Mouse (Mus musculus) hindbrain, postnatal 0 days (tissue): ENCODE data around the gene Smg6. TPM values are rescaled to one million over a fixed set of nuclear protein-coding genes. Genes with fewer than 3 reads are reported as not detected.
"Not testable (repeated sequence)": the region's sequence is repeated elsewhere in the genome, so short reads cannot be mapped to it uniquely, and the experiment has no call there.

ENCODE experiments used
- ATAC-seq: fragments of 200-750 bp; cut with Nextera tagmentation; 2 replicates; pipeline ENCODE4 v1.8.0; 2017; ENCODE audit warnings: mild to moderate bottlenecking, moderate TSS enrichment, moderate library complexity
- DNase-seq: peaks from one replicate; pipeline ENCODE4 v3.0.0-alpha.2; 2015; ENCODE audit warnings: low spot score
- H3K27ac ChIP-seq: fragments of 300-500 bp; sonication (generic); 2 replicates; pipeline ENCODE4 v1.5.1; 2014; ENCODE audit warnings: mild to moderate bottlenecking
- H3K27me3 ChIP-seq: fragments of 300-500 bp; sonication (generic); 2 replicates; pipeline ENCODE4 v1.6.1; 2014; ENCODE audit warnings: low read length, mixed read lengths; ENCODE audit not compliant: insufficient read depth
- H3K36me3 ChIP-seq: fragments of 300-500 bp; sonication (generic); 2 replicates; pipeline ENCODE4 v1.6.1; 2014; ENCODE audit warnings: low read length, mixed read lengths; ENCODE audit not compliant: insufficient read depth
- H3K4me1 ChIP-seq: fragments of 300-500 bp; sonication (generic); 2 replicates; pipeline ENCODE4 v1.6.1; 2014; ENCODE audit warnings: antibody characterized with exemption, low read length, mixed read lengths; ENCODE audit not compliant: insufficient read depth
- H3K4me2 ChIP-seq: fragments of 300-500 bp; sonication (generic); 2 replicates; pipeline ENCODE4 v1.6.1; 2014; ENCODE audit warnings: low read depth, mild to moderate bottlenecking, low read length, moderate library complexity, mixed read lengths
- H3K4me3 ChIP-seq: fragments of 300-500 bp; sonication (generic); 2 replicates; pipeline ENCODE4 v1.5.1; 2014; ENCODE audit warnings: low read length
- H3K9ac ChIP-seq: fragments of 300-500 bp; sonication (generic); replicated peaks from 2 replicates; pipeline ENCODE4 v1.6.1; 2014; ENCODE audit warnings: mild to moderate bottlenecking, low read length, moderate library complexity, mixed read lengths
- H3K9me3 ChIP-seq: fragments of 300-500 bp; sonication (generic); 2 replicates; pipeline ENCODE4 v1.6.1; 2016; ENCODE audit warnings: low read length, mixed read lengths
- CTCF ChIP-seq: IDR thresholded peaks from 2 replicates; pipeline ENCODE4 v1.5.1; 2016; ENCODE audit warnings: antibody characterized with exemption, control low read depth, low read depth
- WGBS: fragments of 180-500 bp; shearing (Covaris S2); extraction: QIAGEN DNeasy Blood & Tissue Kit; methylation state at CpG from one replicate; pipeline ENCODE4 v1.1.7; 2014; 5-methylcytosine and 5-hydroxymethylcytosine counted together
- polyA plus RNA-seq: library from polyadenylated mRNA; unstranded; fragments of >200 nt; fragmentation: Nextera tagmentation; extraction: Ambion mirVana; gene quantifications from 2 replicates; pipeline ENCODE4 v1.2.1, GENCODE M21; 2015
- total RNA-seq: library from RNA; depleted of rRNA; stranded (reverse); fragments of >200 nt; gene quantifications from 2 replicates; pipeline ENCODE4 v1.2.3, GENCODE M21; 2014

Smg6 gene
- total and polyA plus RNA-seq, 2 experiments from 2014 or later, result 10.0 to 27.8 TPM

DNA sequence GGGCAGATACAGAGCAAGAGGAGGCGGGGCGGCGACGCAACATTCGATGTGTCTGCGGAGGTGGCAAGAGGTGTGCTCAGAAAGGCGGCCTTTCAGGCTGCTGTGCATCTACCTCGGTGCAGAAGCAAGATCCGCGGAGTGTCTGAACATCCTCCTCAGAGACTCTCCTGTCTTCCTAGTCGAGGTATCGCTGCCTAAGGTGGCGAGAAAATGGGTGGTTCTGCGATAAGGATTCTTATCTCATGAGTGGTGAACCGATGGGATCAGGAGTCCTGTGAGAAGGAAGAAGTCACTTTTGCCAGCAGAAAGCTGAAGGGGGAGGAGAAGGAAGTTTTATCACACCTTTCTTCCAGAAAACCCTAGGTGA, 248.2 kb downstream of the Smg6 start:
- WGBS, result 2% methylated on average over 15 of the region's 15 CpGs
- peak overlapping the region; percentile 50 for H3K4me3 ChIP-seq
- H3K9ac ChIP-seq, result peak overlapping the region; percentile 55
- H3K27me3 ChIP-seq, result peaks cover 5% of the 10 kb centered on the region; the same call in 1 of the 2 replicates
- H3K36me3 ChIP-seq, result no peaks in the 10 kb centered on the region
- no peak for ATAC-seq
- no peak for DNase-seq
- H3K9me3 ChIP-seq, result no peaks in the 10 kb centered on the region
- TF ChIP-seq CTCF, result no peak; the same call in 1 of the 2 replicates
- peak overlapping the region; percentile 67 for H3K4me2 ChIP-seq
- H3K27ac ChIP-seq, result peak overlapping the region; percentile 76; the same call in 1 of the 2 replicates
- peaks cover 16% of the 10 kb centered on the region for H3K4me1 ChIP-seq

DNA sequence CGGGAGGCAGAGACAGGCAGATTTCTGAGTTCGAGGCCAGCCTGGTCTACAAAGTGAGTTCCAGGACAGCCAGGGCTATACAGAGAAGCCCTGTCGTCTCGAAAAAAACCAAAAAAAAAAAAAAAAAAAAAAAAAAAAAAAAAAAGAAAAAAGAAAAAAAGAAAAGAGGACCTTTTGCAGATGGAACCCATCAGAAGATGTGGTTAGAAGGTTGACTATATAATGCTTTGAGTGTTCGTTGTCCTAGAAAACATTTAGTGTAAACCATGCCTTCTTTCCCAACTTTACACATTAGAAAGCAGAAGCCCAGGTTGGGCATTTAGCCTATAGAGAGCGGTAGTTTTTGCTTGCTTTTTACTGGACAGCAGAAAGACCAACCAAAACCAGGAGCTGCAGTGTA, 249.0 kb downstream of the Smg6 start:
- not testable (repeated sequence) for H3K9me3 ChIP-seq, H3K36me3 ChIP-seq, ATAC-seq, H3K4me3 ChIP-seq, DNase-seq, H3K27me3 ChIP-seq, H3K27ac ChIP-seq, H3K9ac ChIP-seq, H3K4me2 ChIP-seq
- H3K4me1 ChIP-seq, result peaks cover 14% of the 10 kb centered on the region
- WGBS, result 78% methylated on average over 6 of the region's 6 CpGs

GRCm38 (mm10) chr11:75178011-75178410, 252.4 kb downstream of the Smg6 start:
- no peak for TF ChIP-seq CTCF
- Histone ChIP-seq H3K4me2 (peak overlapping the region; percentile 82), H3K36me3 (peaks cover 14% of the 10 kb centered on the region), H3K4me1 (peaks cover 10% of the 10 kb centered on the region), H3K4me3 (peak overlapping the region; percentile 74), H3K27ac (peak overlapping the region; percentile 84; the same call in 1 of the 2 replicates), H3K27me3 (no peaks in the 10 kb centered on the region), H3K9ac (peak overlapping the region; percentile 86), H3K9me3 (no peaks in the 10 kb centered on the region)
- DNase-seq (no peak), ATAC-seq (no peak)
- 59% methylated on average over 12 of the region's 12 CpGs for WGBS

DNA sequence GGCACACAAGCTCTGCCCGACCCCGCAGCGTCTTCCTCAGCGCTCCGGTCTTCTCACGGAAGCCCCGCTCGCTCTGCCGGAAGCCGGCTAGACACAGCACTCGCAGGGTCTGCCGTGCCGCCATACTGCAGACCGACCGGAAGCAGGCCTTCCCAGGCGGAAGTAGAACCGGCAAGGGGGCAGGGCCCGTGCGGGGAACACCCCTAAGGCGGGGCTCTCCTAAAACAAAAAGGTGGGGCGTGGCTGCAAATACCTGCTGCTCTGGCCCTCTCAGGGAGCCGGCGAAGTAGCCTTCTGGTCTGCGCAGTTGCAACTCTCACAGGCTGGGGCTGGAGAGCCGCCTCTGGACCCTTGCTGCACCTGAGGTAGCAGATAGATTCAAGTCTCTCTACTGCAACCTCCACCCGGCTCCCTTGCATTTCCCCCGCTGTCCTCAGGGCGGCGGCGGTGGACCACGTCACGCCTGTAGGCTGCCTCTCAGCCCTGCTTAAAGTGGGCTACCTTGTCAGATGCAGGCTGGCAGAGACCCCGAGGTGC, 253.1 kb downstream of the Smg6 start, which contains the start of gene Ovca2:
TSS of gene Ovca2 (minus strand) at position 164 of the 537 bp plus-strand sequence.
- H3K9me3 ChIP-seq, result no peaks in the 10 kb centered on the region
- peak; percentile 98 for TF ChIP-seq CTCF
- H3K4me1 ChIP-seq, result peaks cover 9% of the 10 kb centered on the region
- peak within 1 kb of the TSS; percentile 84 for H3K27ac ChIP-seq
- H3K27me3 ChIP-seq, result no peaks in the 10 kb centered on the region
- peak; percentile 95 for DNase-seq
- H3K36me3 ChIP-seq, result peaks cover 16% of the 10 kb centered on the region
- WGBS, result under 1% methylated on average over 33 of the region's 33 CpGs
- peak within 1 kb of the TSS; percentile 74 for H3K4me3 ChIP-seq
- peak; percentile 97 for ATAC-seq
- peak within 1 kb of the TSS; percentile 82 for H3K4me2 ChIP-seq
- peak within 1 kb of the TSS; percentile 86 for H3K9ac ChIP-seq

GRCm38 (mm10) chr11:75183917-75184570, 258.4 kb downstream of the Smg6 start:
- no peak overlapping the region for H3K4me2 ChIP-seq
- 68% methylated on average over 2 of the region's 2 CpGs for WGBS

DNA sequence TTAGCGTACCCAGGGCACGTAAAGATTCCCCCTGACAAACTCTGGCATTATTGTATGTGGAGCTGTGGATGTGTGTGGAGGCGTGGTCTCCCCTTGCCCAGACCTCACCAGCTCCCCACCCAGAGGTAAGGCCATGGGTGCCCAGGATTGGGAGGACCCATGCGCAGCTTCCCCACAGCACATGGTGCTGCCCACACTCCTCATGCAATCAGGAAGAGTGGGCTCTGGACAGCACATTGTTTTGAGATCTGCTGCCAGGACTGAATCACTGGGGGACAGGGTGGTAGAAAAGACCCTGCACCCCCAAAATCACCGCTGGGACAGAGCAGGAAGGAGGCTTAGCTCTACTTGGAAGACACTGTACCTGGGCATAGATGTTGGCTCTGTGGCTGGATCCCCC, 258.9 kb downstream of the Smg6 start:
- Histone ChIP-seq H3K4me1 (peaks cover 3% of the 10 kb centered on the region; the same call in 1 of the 2 replicates), H3K27me3 (no peaks in the 10 kb centered on the region), H3K4me3 (no peak overlapping the region), H3K9ac (no peak overlapping the region), H3K36me3 (peaks cover 16% of the 10 kb centered on the region), H3K9me3 (no peaks in the 10 kb centered on the region), H3K27ac (no peak overlapping the region), H3K4me2 (no peak overlapping the region)
- no peak for TF ChIP-seq CTCF
- ATAC-seq (no peak), DNase-seq (no peak)
- WGBS, result 76% methylated on average over 5 of the region's 5 CpGs

More at GRCm38 (mm10) chr11:75183917-75184570, 258.4 kb downstream of the Smg6 start:
- Histone ChIP-seq H3K9me3 (no peaks in the 10 kb centered on the region), H3K27me3 (no peaks in the 10 kb centered on the region), H3K9ac (no peak overlapping the region), H3K36me3 (peaks cover 16% of the 10 kb centered on the region), H3K4me3 (no peak overlapping the region), H3K27ac (no peak overlapping the region), H3K4me1 (peaks cover 3% of the 10 kb centered on the region; the same call in 1 of the 2 replicates)
- ATAC-seq (no peak), DNase-seq (no peak)
- no peak for TF ChIP-seq CTCF

GRCm38 (mm10) chr11:75184986-75185385, 259.4 kb downstream of the Smg6 start:
- WGBS, result 38% methylated on average over 2 of the region's 2 CpGs
- Histone ChIP-seq H3K4me2 (no peak overlapping the region), H3K36me3 (peaks cover 16% of the 10 kb centered on the region), H3K9ac (no peak overlapping the region), H3K9me3 (no peaks in the 10 kb centered on the region), H3K4me1 (peaks cover 3% of the 10 kb centered on the region; the same call in 1 of the 2 replicates), H3K27ac (no peak overlapping the region), H3K27me3 (no peaks in the 10 kb centered on the region), H3K4me3 (no peak overlapping the region)
- ATAC-seq (no peak), DNase-seq (no peak)
- TF ChIP-seq CTCF, result no peak
